Mouse (Mus musculus): ENCODE measurements around the gene Zfp706. TPM values are rescaled to one million over a fixed set of nuclear protein-coding genes. Genes with fewer than 3 reads are reported as not detected.

The Zfp706 gene
- polyA plus RNA-seq, 1 experiment from 2014 or later: 424 TPM

DNA sequence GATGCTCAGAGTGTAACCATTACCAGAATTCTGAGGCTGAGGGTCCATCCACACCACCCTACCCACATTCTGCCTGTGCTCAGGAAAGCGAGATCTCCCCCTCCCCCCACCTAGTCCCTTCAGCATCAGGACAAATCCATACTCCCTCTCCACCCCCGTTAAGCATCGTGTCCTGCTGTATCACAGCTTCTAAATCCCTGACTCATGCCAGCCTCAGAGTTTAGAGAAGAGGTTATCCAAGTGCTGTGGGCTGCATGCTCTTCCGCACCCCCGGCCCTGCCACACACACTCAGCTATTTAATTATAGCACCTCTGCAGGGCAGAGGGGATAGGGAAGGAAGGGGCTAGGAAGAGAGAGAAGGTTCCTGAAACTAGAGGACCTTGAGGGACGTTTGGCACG is 40.6 kb downstream of the Zfp706 start:
- no peak overlapping the region for H3K27ac ChIP-seq (ENCODE audit: low read depth, low read length)
- no peaks in the 10 kb centered on the region for H3K9me3 ChIP-seq (ENCODE audit: control insufficient read depth, low read length)
- 37% methylated on average over 7 of the region's 7 CpGs for WGBS
- no peak overlapping the region for H3K9ac ChIP-seq (ENCODE audit: low read depth, low read length)
- H3K4me1 ChIP-seq (ENCODE audit: control insufficient read depth, insufficient read depth, low read length): 0 out of 2 replicates have a peak, but pooled peaks cover 6% of the 10 kb centered on the region
- H3K4me3 ChIP-seq (ENCODE audit: low read length): no peak overlapping the region
- peak overlapping the region; percentile 34 for H3K4me2 ChIP-seq (replicated peaks; ENCODE audit: low read depth, low read length)
- 0 out of 2 replicates have a peak, but pooled peaks have one; percentile 17 for ATAC-seq (ENCODE audit: low FRiP score, low TSS enrichment)
- H3K27me3 ChIP-seq (ENCODE audit: control insufficient read depth, insufficient read depth, low read length): no peaks in the 10 kb centered on the region
- no peaks in the 10 kb centered on the region for H3K36me3 ChIP-seq (ENCODE audit: control insufficient read depth, insufficient read depth, low read length)

DNA sequence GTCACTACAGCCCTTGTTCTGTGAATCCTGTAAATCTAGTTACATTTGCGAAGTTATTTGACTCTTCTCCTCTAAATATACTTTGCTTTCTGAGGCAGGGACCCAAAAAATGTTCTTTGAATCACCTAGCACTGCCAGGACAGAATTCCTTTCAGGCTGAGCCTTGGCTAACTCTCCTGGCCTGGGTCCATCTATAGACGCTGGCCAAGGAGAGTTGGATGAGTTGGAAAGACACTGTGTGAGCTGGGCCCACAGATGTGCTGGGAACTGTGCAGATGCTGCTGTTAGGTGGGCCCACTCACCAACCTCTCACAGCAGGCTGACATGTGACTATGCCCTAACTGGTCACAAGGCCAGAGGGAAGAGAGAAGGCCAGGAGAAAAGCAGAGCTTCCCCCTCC is 41.1 kb downstream of the Zfp706 start:
- Histone ChIP-seq H3K9ac (ENCODE audit: low read depth, low read length) (no peak overlapping the region), H3K27ac (ENCODE audit: low read depth, low read length) (no peak overlapping the region), H3K4me3 (ENCODE audit: low read length) (no peak overlapping the region), H3K4me2 (replicated peaks; ENCODE audit: low read depth, low read length) (no peak overlapping the region), H3K4me1 (ENCODE audit: control insufficient read depth, insufficient read depth, low read length) (0 out of 2 replicates have a peak, but pooled peaks cover 6% of the 10 kb centered on the region), H3K36me3 (ENCODE audit: control insufficient read depth, insufficient read depth, low read length) (no peaks in the 10 kb centered on the region), H3K27me3 (ENCODE audit: control insufficient read depth, insufficient read depth, low read length) (no peaks in the 10 kb centered on the region), H3K9me3 (ENCODE audit: control insufficient read depth, low read length) (no peaks in the 10 kb centered on the region)
- 85% methylated on average over 2 of the region's 2 CpGs for WGBS
- ATAC-seq (ENCODE audit: low FRiP score, low TSS enrichment): no peak

DNA sequence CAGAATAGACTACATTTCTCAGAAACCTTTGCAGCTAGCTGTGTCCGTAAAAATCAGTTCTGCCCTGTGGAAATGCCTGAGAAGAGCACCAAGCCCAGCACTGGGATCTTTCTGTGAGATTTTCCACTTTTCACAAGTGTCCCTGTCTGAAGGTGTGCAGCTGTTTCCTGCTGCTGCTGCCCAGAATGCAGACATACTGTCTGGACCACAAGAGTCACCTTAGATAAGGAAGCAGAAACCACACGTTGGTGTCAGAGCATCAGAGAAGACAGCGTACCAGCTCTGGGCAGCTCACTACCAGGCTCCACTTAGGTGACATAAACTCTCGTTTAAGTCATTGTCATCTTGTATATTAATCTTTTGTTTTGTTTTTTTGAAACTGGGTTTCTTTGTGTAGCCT is 41.8 kb downstream of the Zfp706 start:
- H3K4me3 ChIP-seq (ENCODE audit: low read length): no peak overlapping the region
- no peaks in the 10 kb centered on the region for H3K9me3 ChIP-seq (ENCODE audit: control insufficient read depth, low read length)
- no peak overlapping the region for H3K9ac ChIP-seq (ENCODE audit: low read depth, low read length)
- 0 out of 2 replicates have a peak, but pooled peaks cover 6% of the 10 kb centered on the region for H3K4me1 ChIP-seq (ENCODE audit: control insufficient read depth, insufficient read depth, low read length)
- no peak overlapping the region for H3K27ac ChIP-seq (ENCODE audit: low read depth, low read length)
- WGBS: 89% methylated on average over 4 of the region's 4 CpGs
- ATAC-seq (ENCODE audit: low FRiP score, low TSS enrichment): no peak
- no peaks in the 10 kb centered on the region for H3K36me3 ChIP-seq (ENCODE audit: control insufficient read depth, insufficient read depth, low read length)
- H3K27me3 ChIP-seq (ENCODE audit: control insufficient read depth, insufficient read depth, low read length): no peaks in the 10 kb centered on the region
- no peak overlapping the region for H3K4me2 ChIP-seq (replicated peaks; ENCODE audit: low read depth, low read length)

DNA sequence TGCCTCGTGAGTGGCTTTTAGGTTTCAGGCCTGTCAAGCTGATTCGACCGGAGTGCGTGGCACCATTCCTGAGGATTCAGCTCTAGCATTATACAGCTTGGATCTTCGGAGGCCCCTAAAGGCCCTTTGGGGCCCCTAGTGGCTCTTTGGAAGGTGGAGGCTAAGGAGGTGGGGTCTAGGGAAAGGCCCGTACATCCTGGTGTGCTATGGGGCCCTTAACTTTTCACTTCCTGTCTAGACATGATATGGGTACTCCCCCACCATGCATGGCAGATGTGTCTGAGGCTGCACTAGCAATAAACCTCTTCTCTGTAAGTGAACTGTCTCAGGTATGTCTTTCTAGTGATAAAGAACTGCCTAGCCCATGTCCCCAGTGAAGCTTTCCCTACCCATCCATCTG is 44.6 kb downstream of the Zfp706 start:
- no peak overlapping the region for H3K4me2 ChIP-seq (replicated peaks; ENCODE audit: low read depth, low read length)
- H3K4me3 ChIP-seq (ENCODE audit: low read length): no peak overlapping the region
- 0 out of 2 replicates have a peak, but pooled peaks cover 6% of the 10 kb centered on the region for H3K4me1 ChIP-seq (ENCODE audit: control insufficient read depth, insufficient read depth, low read length)
- ATAC-seq (ENCODE audit: low FRiP score, low TSS enrichment): no peak
- H3K36me3 ChIP-seq (ENCODE audit: control insufficient read depth, insufficient read depth, low read length): no peaks in the 10 kb centered on the region
- H3K27me3 ChIP-seq (ENCODE audit: control insufficient read depth, insufficient read depth, low read length): no peaks in the 10 kb centered on the region
- no peaks in the 10 kb centered on the region for H3K9me3 ChIP-seq (ENCODE audit: control insufficient read depth, low read length)
- H3K27ac ChIP-seq (ENCODE audit: low read depth, low read length): no peak overlapping the region
- H3K9ac ChIP-seq (ENCODE audit: low read depth, low read length): no peak overlapping the region
- WGBS: 91% methylated on average over 6 of the region's 6 CpGs

DNA sequence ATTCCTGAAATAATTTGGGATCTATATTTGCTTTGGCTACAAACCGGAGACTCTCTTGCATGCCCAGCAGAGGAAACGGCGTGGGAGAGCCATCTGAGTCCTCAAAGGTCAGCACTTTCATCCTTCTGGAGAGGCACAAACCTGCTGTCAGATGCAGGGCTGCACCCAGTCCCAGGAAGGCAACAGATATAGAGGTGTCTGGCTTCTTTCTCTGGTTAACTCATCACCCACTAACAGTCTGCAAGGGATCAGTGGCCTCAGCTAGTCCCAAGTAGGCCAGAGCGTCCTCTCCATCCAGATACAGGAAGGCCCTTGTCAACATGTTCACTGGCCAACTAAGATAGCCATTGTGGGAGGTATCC is 46.7 kb downstream of the Zfp706 start:
- Histone ChIP-seq H3K4me3 (ENCODE audit: low read length) (no peak overlapping the region), H3K9ac (ENCODE audit: low read depth, low read length) (no peak overlapping the region), H3K27me3 (ENCODE audit: control insufficient read depth, insufficient read depth, low read length) (no peaks in the 10 kb centered on the region), H3K4me2 (replicated peaks; ENCODE audit: low read depth, low read length) (no peak overlapping the region), H3K4me1 (ENCODE audit: control insufficient read depth, insufficient read depth, low read length) (no peaks in the 10 kb centered on the region), H3K27ac (ENCODE audit: low read depth, low read length) (no peak overlapping the region), H3K9me3 (ENCODE audit: control insufficient read depth, low read length) (no peaks in the 10 kb centered on the region), H3K36me3 (ENCODE audit: control insufficient read depth, insufficient read depth, low read length) (no peaks in the 10 kb centered on the region)
- 73% methylated on average over 4 of the region's 4 CpGs for WGBS
- ATAC-seq (ENCODE audit: low FRiP score, low TSS enrichment): no peak

DNA sequence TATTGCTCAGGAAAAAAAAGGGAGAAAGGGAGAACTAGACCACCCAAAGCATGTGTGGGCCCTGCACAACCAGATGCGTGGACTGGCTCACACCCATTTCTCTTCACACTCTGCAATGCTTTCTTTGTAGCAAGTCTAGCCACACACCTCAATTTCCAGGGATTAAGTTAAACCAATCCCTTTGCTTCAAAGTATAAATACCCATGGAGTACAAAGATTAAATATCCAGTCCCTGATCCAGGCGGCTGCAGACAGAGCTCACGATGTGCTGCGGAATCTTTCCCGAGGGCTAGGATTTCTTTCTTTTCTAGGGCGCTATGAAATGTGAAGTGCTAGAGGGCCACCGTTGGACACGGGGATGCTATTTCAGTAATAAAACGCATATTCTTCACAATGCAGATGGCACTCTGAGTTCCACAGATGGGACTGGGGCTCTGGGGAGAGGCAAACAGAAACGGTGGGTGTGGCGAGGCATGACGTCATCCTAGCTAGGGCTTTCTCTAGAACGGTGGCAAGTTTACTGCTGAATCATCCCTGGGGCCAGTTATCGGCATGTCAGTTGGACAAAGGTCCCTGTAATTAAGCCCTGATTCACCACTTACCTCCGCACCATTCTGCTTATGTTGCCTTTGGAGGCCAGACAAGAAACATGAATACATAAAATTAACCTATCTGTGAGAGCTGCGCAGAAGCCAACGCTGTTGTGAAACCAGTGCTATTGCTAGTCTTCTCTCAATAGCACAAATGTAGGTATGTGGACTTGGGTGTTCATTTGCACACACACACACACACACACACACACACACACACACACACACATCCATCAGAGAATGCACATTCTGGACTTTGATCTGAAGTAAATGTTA is 47.3 kb downstream of the Zfp706 start:
- WGBS: 57% methylated on average over 17 of the region's 17 CpGs
- Histone ChIP-seq H3K4me2 (replicated peaks; ENCODE audit: low read depth, low read length) (peak overlapping the region; percentile 6; the same call in 1 of the 2 replicates), H3K9ac (ENCODE audit: low read depth, low read length) (no peak overlapping the region), H3K36me3 (ENCODE audit: control insufficient read depth, insufficient read depth, low read length) (no peaks in the 10 kb centered on the region), H3K27ac (ENCODE audit: low read depth, low read length) (no peak overlapping the region), H3K4me1 (ENCODE audit: control insufficient read depth, insufficient read depth, low read length) (no peaks in the 10 kb centered on the region), H3K4me3 (ENCODE audit: low read length) (no peak overlapping the region), H3K9me3 (ENCODE audit: control insufficient read depth, low read length) (no peaks in the 10 kb centered on the region), H3K27me3 (ENCODE audit: control insufficient read depth, insufficient read depth, low read length) (no peaks in the 10 kb centered on the region)
- 0 out of 2 replicates have a peak, but pooled peaks have one; percentile 28 for ATAC-seq (ENCODE audit: low FRiP score, low TSS enrichment)

DNA sequence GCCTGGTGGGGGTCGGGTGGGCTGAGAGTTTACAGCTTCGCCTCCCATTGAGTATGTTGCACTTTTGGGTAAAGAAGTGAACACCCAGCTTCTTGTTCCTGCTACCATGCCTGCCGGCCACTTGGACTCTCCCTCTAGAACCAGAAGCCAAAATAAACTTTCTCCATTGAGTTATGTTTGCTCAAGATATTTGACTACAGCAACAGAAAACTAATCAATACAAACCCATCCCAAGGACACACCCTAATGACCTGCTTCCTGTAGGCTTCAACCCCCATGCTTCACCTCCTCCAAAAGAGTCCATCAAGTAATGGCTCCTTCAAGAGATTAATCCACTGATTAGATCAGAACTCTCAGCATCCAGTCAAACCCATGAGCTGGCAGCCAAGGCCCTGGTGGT is 51.4 kb downstream of the Zfp706 start:
- Histone ChIP-seq H3K9ac (ENCODE audit: low read depth, low read length) (no peak overlapping the region), H3K4me3 (ENCODE audit: low read length) (no peak overlapping the region), H3K36me3 (ENCODE audit: control insufficient read depth, insufficient read depth, low read length) (no peaks in the 10 kb centered on the region), H3K4me1 (ENCODE audit: control insufficient read depth, insufficient read depth, low read length) (no peaks in the 10 kb centered on the region), H3K4me2 (replicated peaks; ENCODE audit: low read depth, low read length) (no peak overlapping the region), H3K27ac (ENCODE audit: low read depth, low read length) (no peak overlapping the region), H3K9me3 (ENCODE audit: control insufficient read depth, low read length) (no peaks in the 10 kb centered on the region), H3K27me3 (ENCODE audit: control insufficient read depth, insufficient read depth, low read length) (no peaks in the 10 kb centered on the region)
- 76% methylated on average over 3 of the region's 3 CpGs for WGBS
- ATAC-seq (ENCODE audit: low FRiP score, low TSS enrichment): no peak

DNA sequence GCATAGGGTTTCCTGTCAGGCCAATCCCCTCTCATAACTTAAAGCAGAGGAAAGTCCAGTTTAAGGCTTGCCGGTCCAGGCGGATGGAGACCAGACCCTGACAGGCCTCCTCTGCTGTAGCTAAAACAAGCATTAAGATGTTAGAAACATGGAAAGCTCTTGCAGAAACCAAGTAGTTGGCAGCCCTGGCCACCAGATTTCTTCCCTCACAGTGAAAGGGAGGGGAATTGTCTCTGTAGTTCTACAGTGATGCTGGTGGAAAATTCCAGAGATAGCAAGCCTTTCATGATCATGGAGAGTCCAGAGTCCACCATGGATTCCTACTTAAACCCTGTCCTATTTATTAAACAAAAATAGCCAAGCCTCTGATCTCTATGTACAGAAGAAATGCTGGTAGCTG is 57.3 kb downstream of the Zfp706 start:
- no peaks in the 10 kb centered on the region for H3K27me3 ChIP-seq (ENCODE audit: control insufficient read depth, insufficient read depth, low read length)
- H3K4me1 ChIP-seq (ENCODE audit: control insufficient read depth, insufficient read depth, low read length): no peaks in the 10 kb centered on the region
- H3K9ac ChIP-seq (ENCODE audit: low read depth, low read length): no peak overlapping the region
- H3K36me3 ChIP-seq (ENCODE audit: control insufficient read depth, insufficient read depth, low read length): no peaks in the 10 kb centered on the region
- H3K27ac ChIP-seq (ENCODE audit: low read depth, low read length): no peak overlapping the region
- H3K4me2 ChIP-seq (replicated peaks; ENCODE audit: low read depth, low read length): no peak overlapping the region
- no peak overlapping the region for H3K4me3 ChIP-seq (ENCODE audit: low read length)
- WGBS: 81% methylated on average over 2 of the region's 2 CpGs
- no peak for ATAC-seq (ENCODE audit: low FRiP score, low TSS enrichment)
- H3K9me3 ChIP-seq (ENCODE audit: control insufficient read depth, low read length): no peaks in the 10 kb centered on the region

DNA sequence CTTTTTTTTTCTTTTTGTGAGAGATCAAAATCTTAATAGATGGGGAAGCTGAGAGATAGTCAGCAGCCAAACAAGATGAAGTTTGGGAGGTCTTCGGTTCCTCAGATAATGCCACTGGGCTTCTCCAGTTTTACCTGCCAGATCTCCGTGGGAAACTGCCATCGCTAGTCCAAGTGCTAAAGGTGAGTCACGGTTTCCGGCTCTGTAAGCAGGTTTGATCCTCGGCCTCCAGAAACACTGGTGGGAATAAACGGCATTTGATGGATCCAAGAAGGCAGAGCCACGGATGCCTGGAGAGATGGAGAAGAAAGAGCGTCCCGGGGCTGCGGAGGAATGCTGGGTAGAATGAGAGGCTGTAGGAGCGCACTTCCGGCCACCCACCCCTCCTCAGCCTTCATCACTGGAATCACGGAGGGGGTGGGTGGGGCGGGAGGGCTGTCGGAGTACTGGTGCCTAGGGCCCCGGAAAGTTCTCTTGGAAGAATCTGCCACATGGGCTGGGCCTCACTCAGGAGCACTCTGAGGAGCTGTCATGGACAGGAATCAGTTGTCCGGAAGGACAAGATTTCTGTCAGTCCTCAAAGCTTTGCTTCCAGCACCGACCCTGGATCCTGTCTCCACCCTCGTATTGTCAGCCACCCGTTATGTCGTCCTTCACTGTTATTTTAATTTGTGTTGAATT is 58.6 kb downstream of the Zfp706 start:
- Histone ChIP-seq H3K9ac (ENCODE audit: low read depth, low read length) (no peak overlapping the region), H3K4me1 (ENCODE audit: control insufficient read depth, insufficient read depth, low read length) (no peaks in the 10 kb centered on the region), H3K27me3 (ENCODE audit: control insufficient read depth, insufficient read depth, low read length) (no peaks in the 10 kb centered on the region), H3K27ac (ENCODE audit: low read depth, low read length) (no peak overlapping the region), H3K4me3 (ENCODE audit: low read length) (no peak overlapping the region), H3K4me2 (replicated peaks; ENCODE audit: low read depth, low read length) (no peak overlapping the region), H3K9me3 (ENCODE audit: control insufficient read depth, low read length) (no peaks in the 10 kb centered on the region), H3K36me3 (ENCODE audit: control insufficient read depth, insufficient read depth, low read length) (no peaks in the 10 kb centered on the region)
- 77% methylated on average over 22 of the region's 22 CpGs for WGBS
- ATAC-seq (ENCODE audit: low FRiP score, low TSS enrichment): no peak
